Mouse (Mus musculus) heart, embryonic 12.5 days (tissue): ENCODE measurements around the gene Tmem263. TPM values are rescaled to one million over a fixed set of nuclear protein-coding genes. Genes with fewer than 3 reads are reported as not detected.

Source experiments
- ATAC-seq: fragments of 200-750 bp; cut with Nextera tagmentation; 2 replicates; pipeline ENCODE4 v1.8.0; 2017; ENCODE audit warnings: moderate TSS enrichment, moderate library complexity; ENCODE audit not compliant: insufficient number of reproducible peaks, low FRiP score
- H3K27ac ChIP-seq: fragments of 300-500 bp; sonication (generic); 2 replicates; pipeline ENCODE4 v1.5.1; 2016; ENCODE audit warnings: mild to moderate bottlenecking, moderate library complexity; ENCODE audit not compliant: poor library complexity, severe bottlenecking
- H3K27me3 ChIP-seq: fragments of 300-500 bp; sonication (generic); replicated peaks from 2 replicates; pipeline ENCODE4 v1.6.1; 2016; ENCODE audit warnings: mild to moderate bottlenecking, moderate library complexity
- H3K36me3 ChIP-seq: fragments of 300-500 bp; sonication (generic); 2 replicates; pipeline ENCODE4 v1.6.1; 2016; ENCODE audit warnings: mild to moderate bottlenecking, moderate library complexity
- H3K4me1 ChIP-seq: fragments of 300-500 bp; sonication (generic); replicated peaks from 2 replicates; pipeline ENCODE4 v1.6.1; 2016; ENCODE audit warnings: mild to moderate bottlenecking
- H3K4me2 ChIP-seq: fragments of 300-500 bp; sonication (generic); 2 replicates; pipeline ENCODE4 v1.6.1; 2016; ENCODE audit warnings: mild to moderate bottlenecking, moderate library complexity
- H3K4me3 ChIP-seq: fragments of 300-500 bp; sonication (generic); 2 replicates; pipeline ENCODE4 v1.5.1; 2016; ENCODE audit warnings: mild to moderate bottlenecking
- H3K9ac ChIP-seq: fragments of 300-500 bp; sonication (generic); 2 replicates; pipeline ENCODE4 v1.6.1; 2016; ENCODE audit warnings: mild to moderate bottlenecking, moderate library complexity
- H3K9me3 ChIP-seq: fragments of 300-500 bp; sonication (generic); replicated peaks from 2 replicates; pipeline ENCODE4 v1.6.1; 2016; ENCODE audit warnings: mild to moderate bottlenecking, moderate library complexity
- WGBS: fragments of 180-500 bp; shearing (Covaris S2); methylation state at CpG from one replicate; pipeline ENCODE4 v1.1.7; 2016; 5-methylcytosine and 5-hydroxymethylcytosine counted together
- polyA plus RNA-seq: library from polyadenylated mRNA; unstranded; fragments of >200 nt; fragmentation: Nextera tagmentation; extraction: Ambion mirVana; gene quantifications from 2 replicates; pipeline ENCODE4 v1.2.1, GENCODE M21; 2016

Tmem263 gene
- 64.4 and 65.6 TPM in 2 replicates for polyA plus RNA-seq

DNA sequence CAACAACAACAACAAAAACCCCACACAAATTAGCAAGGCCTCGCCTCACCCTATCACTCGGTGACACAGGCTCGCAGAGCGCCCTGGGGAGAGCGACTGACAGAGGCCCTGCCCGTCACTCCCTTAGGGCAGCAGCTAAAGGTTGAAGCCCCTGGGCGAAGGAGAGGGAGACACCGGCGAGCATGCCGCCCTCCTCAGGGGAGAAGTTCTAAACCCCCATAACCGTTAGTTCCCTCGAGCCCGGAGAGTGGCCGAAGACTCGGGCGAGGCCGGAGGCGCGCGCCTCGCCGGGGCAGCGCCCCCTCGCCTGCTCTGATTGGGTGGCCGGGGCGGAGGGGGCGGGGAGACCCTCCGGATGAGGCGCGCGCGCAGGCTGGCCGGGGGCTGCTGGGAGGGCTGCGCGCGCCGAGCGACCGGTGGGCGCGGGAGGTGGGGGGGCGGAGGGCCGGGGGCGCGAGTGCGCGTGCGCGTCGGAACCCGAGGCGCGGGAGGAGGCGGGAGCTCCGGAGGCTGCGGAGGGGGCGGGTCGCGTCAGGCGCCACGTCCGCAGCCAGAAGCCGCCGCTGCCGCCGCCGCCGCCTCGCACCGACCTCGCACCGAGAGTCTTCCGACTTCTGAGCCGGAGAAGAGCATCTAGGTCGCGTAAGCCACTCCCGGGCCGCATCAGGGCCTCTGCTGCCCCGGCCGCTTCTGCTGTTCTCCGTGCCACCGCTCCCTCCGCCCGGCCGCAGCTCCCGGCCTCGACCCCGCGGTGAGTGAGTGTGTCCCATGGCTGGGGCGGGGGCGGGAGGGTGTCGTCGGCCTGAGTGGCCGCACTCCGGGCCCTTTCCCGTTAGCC, at the start of gene Tmem263, which contains the start of gene Fhl4:
Tmem263 (plus strand) TSS at position 381 of the 838 bp plus-strand sequence.
Fhl4 (minus strand) TSS at position 249 of the 838 bp plus-strand sequence.
- H3K4me3 ChIP-seq, result peak within 1 kb of the TSS; percentile 81
- peaks cover 8% of the 10 kb centered on the region for H3K4me1 ChIP-seq
- ATAC-seq, result peak; percentile 97
- WGBS, result 2% methylated on average over 79 of the region's 96 CpGs
- H3K27me3 ChIP-seq, result no peaks in the 10 kb centered on the region
- peak within 1 kb of the TSS; percentile 89 for H3K27ac ChIP-seq
- H3K4me2 ChIP-seq, result peak within 1 kb of the TSS; percentile 88
- H3K9ac ChIP-seq, result peak within 1 kb of the TSS; percentile 91
- H3K9me3 ChIP-seq, result no peaks in the 10 kb centered on the region
- no peaks in the 10 kb centered on the region for H3K36me3 ChIP-seq

DNA sequence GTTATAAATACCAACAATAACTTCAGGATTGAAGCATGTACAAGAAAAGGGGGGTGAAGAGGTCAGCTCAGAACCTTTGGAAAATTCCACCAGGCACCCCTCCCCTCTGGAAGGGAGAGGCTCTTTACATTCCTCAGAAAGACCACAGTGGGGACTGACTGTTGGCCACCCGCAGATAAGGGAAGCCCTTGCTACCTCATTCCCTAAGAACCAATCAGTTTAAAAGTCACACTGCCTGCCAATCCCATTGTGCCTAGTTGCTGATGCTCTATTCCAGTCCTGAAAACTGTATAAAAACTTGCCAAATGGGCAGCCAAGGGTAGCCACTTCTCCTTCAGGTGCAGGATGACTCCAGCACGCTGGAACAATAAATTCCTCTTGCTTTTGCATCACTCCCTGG, 47.6 kb upstream of the Tmem263 start:
- H3K4me1 ChIP-seq, result no peaks in the 10 kb centered on the region
- no peaks in the 10 kb centered on the region for H3K36me3 ChIP-seq
- no peaks in the 10 kb centered on the region for H3K27me3 ChIP-seq
- no peak overlapping the region for H3K27ac ChIP-seq
- no peak for ATAC-seq
- no peak overlapping the region for H3K4me2 ChIP-seq
- peaks cover 4% of the 10 kb centered on the region; the same call in 1 of the 2 replicates for H3K9me3 ChIP-seq
- H3K9ac ChIP-seq, result no peak overlapping the region
- WGBS, result 72% methylated on average over 2 of the region's 2 CpGs
- H3K4me3 ChIP-seq, result no peak overlapping the region

DNA sequence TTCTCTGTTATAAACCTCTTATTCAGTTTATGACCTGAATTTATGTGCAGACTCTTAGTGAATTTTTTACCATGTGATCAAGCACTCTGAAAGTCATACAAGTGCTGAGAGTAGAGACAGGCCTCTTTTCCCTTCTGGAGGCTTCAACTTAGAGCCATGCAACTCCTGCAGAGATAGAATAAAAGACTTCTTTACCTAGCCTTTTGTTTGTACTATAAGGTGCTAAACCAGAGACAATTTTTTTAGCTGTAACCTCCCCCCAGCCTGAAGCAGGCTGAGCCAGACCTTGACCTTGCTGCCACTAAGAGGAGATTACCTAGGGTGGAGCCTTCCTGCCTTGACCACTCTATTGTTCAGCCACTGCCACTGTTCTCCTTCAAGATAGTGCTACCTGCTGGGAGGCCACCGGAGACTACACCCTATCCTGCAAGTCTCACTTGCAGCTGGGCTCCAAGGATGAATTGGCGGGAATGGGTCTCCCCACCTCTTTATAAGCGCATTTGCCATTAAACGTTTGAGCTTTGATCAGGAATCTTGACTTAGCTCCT, 30.7 kb upstream of the Tmem263 start:
- H3K27me3 ChIP-seq, result no peaks in the 10 kb centered on the region
- no peak overlapping the region for H3K4me2 ChIP-seq
- no peak for ATAC-seq
- no peak overlapping the region for H3K27ac ChIP-seq
- no peaks in the 10 kb centered on the region for H3K4me1 ChIP-seq
- 53% methylated on average over 4 of the region's 4 CpGs for WGBS
- 0 out of 2 replicates have a peak, but pooled peaks cover 6% of the 10 kb centered on the region for H3K9me3 ChIP-seq
- H3K4me3 ChIP-seq, result no peak overlapping the region
- no peaks in the 10 kb centered on the region for H3K36me3 ChIP-seq
- H3K9ac ChIP-seq, result no peak overlapping the region

DNA sequence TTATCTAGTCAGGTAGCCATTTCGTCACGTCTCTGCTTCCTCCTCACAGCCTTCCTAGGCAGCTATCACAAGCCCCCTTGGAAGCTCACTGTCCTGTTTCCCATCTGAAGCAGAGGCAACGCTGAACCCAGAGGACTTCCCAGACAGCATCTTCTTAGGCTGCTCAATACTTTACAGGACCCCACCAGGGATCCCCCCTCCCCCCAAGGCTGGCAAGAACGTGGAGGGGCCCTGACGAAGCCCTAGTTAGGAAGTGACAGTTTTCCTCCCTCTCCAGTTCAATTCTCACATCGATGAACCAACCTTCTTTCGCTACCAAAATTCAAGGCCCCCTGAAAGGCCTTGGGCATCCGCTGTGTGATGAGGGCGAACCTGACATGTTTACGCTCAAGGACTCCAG, 586 bp upstream of the Tmem263 start:
- Histone ChIP-seq H3K9me3 (no peaks in the 10 kb centered on the region), H3K9ac (peak overlapping the region; percentile 91), H3K4me2 (peak overlapping the region; percentile 88), H3K27me3 (no peaks in the 10 kb centered on the region), H3K27ac (peak overlapping the region; percentile 86), H3K4me1 (peaks cover 8% of the 10 kb centered on the region), H3K4me3 (peak overlapping the region; percentile 81), H3K36me3 (no peaks in the 10 kb centered on the region)
- 2% methylated on average over 10 of the region's 10 CpGs for WGBS
- 0 out of 2 replicates have a peak, but pooled peaks have one; percentile 4 for ATAC-seq

DNA sequence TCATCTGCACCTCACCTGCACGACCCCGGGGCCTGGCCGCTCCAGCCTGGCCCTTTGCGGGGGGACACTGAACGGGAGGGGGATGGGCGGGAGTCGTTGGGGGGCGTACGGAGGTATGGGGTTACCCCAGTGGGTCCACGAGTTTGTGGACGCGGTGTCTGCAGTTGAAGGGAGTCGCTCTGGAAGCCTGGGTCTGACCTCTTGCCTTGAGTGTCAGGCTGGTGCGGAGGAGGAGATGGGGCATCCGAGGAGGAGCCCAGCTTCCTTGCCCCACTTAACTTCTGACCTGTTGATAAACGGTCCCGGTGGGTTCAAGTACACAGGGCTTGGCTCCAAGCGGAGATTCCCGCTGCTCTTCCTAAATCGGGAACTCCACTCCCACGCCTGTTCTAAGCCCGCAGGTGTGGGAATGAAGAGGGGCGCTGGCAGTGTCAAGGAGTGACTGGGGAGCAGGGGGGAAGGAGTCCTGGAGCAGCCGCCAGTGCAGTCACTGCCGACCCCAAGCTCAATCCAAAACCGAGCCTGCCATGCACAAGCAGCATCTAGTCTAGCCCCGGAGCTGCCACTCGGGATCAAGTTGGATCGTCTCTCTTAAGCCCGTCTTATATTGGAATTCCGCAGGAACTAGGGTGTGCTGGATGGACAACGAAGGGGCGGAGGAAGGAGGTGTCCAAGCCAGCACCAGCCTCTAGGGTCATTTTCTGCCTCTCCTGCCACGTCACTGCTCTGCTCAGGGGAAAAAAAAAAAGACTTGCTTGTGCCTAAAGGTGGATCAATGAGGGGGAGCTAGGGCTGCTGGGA, 858 bp downstream of the Tmem263 start:
- peaks cover 8% of the 10 kb centered on the region for H3K4me1 ChIP-seq

DNA sequence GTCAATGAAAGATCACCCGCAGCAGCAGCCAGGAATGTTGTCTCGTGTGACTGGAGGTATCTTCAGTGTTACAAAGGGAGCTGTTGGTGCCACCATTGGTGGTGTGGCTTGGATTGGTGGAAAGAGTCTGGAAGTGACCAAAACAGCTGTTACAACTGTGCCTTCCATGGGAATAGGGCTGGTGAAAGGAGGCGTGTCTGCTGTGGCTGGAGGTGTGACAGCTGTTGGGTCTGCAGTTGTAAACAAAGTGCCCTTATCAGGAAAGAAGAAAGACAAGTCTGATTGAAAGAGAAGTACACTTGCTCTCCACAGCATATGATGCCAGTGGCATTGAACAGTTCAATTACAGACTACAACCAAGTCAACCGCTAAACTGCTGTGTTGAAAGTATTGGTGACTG, 12.0 kb downstream of the Tmem263 start:
- Histone ChIP-seq H3K4me1 (peaks cover 5% of the 10 kb centered on the region), H3K4me2 (no peak overlapping the region), H3K9me3 (no peaks in the 10 kb centered on the region), H3K9ac (no peak overlapping the region), H3K27me3 (no peaks in the 10 kb centered on the region), H3K27ac (no peak overlapping the region), H3K4me3 (no peak overlapping the region), H3K36me3 (peaks cover 32% of the 10 kb centered on the region)
- ATAC-seq, result no peak
- 62% methylated on average over 4 of the region's 4 CpGs for WGBS

More for the DNA sequence above, 858 bp downstream of the Tmem263 start:
- H3K27me3 ChIP-seq, result no peaks in the 10 kb centered on the region
- H3K36me3 ChIP-seq, result no peaks in the 10 kb centered on the region
- ATAC-seq, result peak; percentile 56
- under 1% methylated on average over 34 of the region's 34 CpGs for WGBS
- peak overlapping the region; percentile 89 for H3K27ac ChIP-seq
- no peaks in the 10 kb centered on the region for H3K9me3 ChIP-seq
- H3K4me2 ChIP-seq, result peak overlapping the region; percentile 88
- peak overlapping the region; percentile 91 for H3K9ac ChIP-seq
- peak overlapping the region; percentile 81 for H3K4me3 ChIP-seq

DNA sequence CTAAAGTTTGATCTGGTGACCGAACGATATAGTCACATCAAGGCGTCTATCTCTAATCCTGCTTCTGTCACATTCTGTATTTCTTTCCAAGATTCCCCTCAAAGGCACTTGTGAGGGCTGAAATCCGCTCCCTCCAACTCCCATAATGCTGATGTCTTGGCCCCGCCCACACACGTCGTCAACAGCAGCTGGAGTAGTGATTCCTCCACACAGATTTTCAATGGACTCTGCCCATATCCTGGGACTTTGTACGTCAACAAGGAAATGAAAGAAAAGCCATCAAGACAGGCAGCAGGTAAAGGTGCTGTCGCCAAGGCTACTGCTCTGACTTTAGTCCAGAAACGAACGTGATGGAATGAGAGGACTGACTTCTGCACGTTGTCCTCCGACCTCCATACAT, 22.8 kb downstream of the Tmem263 start:
- H3K9me3 ChIP-seq, result no peaks in the 10 kb centered on the region
- WGBS, result 83% methylated on average over 13 of the region's 13 CpGs
- H3K4me3 ChIP-seq, result no peak overlapping the region
- H3K36me3 ChIP-seq, result peaks cover 19% of the 10 kb centered on the region
- no peak overlapping the region for H3K4me2 ChIP-seq
- no peak for ATAC-seq
- no peak overlapping the region for H3K27ac ChIP-seq
- no peak overlapping the region for H3K9ac ChIP-seq
- no peaks in the 10 kb centered on the region for H3K27me3 ChIP-seq
- peaks cover 15% of the 10 kb centered on the region for H3K4me1 ChIP-seq

DNA sequence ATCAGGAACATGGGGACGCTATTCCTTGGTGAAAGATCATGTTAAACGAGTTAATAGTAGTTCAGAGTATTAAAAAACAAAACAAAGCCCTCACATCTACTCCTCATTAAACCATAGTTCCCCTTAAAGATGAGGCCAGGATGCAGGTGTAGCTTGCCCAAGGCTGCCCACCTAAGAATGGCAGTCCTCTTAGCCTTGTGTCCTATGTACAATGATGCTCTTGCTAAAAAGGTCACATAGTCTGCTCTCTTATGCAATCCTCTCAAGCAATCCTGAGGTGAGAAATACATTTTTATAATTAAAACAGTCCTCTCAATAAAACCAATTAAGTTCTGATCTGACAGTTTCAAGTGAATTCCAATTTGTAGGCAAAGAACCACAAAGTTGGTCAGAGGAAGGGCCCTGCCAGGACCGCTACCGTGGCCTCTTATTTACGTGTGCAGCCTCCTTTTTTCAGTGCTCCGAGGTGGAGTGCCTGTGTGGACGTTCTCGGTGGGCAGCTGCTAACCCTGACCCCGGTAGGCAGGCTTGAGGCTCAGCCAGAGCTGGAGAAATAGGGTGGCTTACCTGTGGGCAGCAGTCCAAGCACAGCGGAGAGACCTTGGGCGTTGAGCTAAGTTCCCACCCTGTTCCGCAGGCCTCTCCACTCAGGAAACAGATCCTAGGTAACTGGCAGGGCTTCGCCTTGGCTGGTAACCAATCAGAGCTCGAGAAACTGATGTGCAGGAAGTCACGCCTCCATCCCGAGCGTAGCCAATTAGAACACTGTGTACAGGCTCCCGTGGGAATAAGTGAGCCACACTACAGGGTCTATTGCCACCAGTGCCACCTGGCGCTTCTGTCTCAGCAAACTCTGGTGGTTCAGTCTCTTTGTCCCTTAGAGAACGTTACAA, 25.2 kb downstream of the Tmem263 start, which contains the start of gene Mterf2:
Mterf2 (minus strand) TSS at position 633 of the 893 bp plus-strand sequence.
- H3K27ac ChIP-seq, result no peak within 1 kb of the TSS
- H3K9ac ChIP-seq, result peak within 1 kb of the TSS; percentile 86
- no peaks in the 10 kb centered on the region for H3K27me3 ChIP-seq
- H3K4me3 ChIP-seq, result peak within 1 kb of the TSS; percentile 81
- H3K9me3 ChIP-seq, result no peaks in the 10 kb centered on the region
- ATAC-seq, result peak; percentile 100
- H3K36me3 ChIP-seq, result peaks cover 3% of the 10 kb centered on the region
- peak within 1 kb of the TSS; percentile 71 for H3K4me2 ChIP-seq
- peaks cover 15% of the 10 kb centered on the region for H3K4me1 ChIP-seq
- 7% methylated on average over 20 of the region's 20 CpGs for WGBS

DNA sequence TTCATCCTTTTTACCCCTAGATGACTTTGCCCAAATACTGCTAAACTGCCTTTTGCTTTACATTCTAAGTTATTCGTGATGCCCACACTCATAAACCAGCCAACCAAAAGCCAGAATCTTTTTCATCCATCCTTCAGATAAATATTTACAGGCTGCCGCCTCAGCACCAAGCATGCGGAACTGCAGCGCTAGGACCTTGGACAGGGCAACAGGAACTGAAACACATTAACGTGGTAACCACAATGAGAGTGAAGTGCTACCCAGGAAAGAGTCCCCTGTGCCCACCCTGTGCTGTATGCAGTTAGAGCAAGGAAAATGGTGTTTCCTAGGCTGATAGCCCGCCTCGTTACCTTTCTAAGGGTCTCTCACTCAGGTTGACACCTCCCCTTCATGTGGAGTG, 26.0 kb downstream of the Tmem263 start:
- no peaks in the 10 kb centered on the region for H3K27me3 ChIP-seq
- H3K9me3 ChIP-seq, result no peaks in the 10 kb centered on the region
- peak overlapping the region; percentile 81 for H3K4me3 ChIP-seq
- H3K4me2 ChIP-seq, result peak overlapping the region; percentile 71
- no peak for ATAC-seq
- 17% methylated on average over 7 of the region's 7 CpGs for WGBS
- H3K36me3 ChIP-seq, result peaks cover 6% of the 10 kb centered on the region
- H3K4me1 ChIP-seq, result peaks cover 12% of the 10 kb centered on the region
- H3K27ac ChIP-seq, result no peak overlapping the region
- H3K9ac ChIP-seq, result peak overlapping the region; percentile 5; the same call in 1 of the 2 replicates

DNA sequence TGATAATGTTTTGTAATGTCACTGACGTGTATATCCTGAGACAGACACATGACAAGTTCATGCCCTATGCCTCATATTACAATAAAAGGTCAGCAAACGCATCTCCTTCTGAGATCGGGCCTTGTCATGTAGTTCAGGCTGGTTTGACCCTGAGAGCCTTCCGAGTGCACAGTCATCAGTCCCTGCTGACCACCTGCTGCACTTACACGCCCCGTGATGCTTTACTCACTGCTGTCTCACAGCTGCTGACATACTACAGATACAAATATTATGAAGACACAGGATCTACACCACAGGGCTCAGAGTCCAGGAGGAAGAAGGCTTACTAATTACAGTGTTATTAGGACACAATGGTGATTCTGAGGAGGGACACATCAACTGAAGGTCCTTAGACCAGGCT, 34.1 kb downstream of the Tmem263 start:
- no peak for ATAC-seq
- H3K4me1 ChIP-seq, result no peaks in the 10 kb centered on the region
- H3K27me3 ChIP-seq, result no peaks in the 10 kb centered on the region
- H3K27ac ChIP-seq, result no peak overlapping the region
- no peak overlapping the region for H3K4me3 ChIP-seq
- no peaks in the 10 kb centered on the region for H3K9me3 ChIP-seq
- H3K9ac ChIP-seq, result no peak overlapping the region
- peaks cover 13% of the 10 kb centered on the region for H3K36me3 ChIP-seq
- 83% methylated on average over 6 of the region's 6 CpGs for WGBS
- H3K4me2 ChIP-seq, result no peak overlapping the region
